Mouse (Mus musculus) urinary bladder, adult 2 months (tissue): ENCODE results near the gene Snx6. TPM values are rescaled to one million over a fixed set of nuclear protein-coding genes. Genes with fewer than 3 reads are reported as not detected.
"Not testable (repeated sequence)": the region's sequence is repeated elsewhere in the genome, so short reads cannot be mapped to it uniquely, and the experiment has no call there.

Experiments
- DNase-seq: peaks from one replicate; pipeline ENCODE4 v3.0.0; 2022; ENCODE audit warnings: low spot score
- polyA plus RNA-seq: library from polyadenylated mRNA; depleted of rRNA; stranded (reverse); fragments of >200 nt; gene quantifications from 2 replicates; pipeline ENCODE4 v1.2.3, GENCODE M21; 2012

The Snx6 gene
- polyA plus RNA-seq, 1 experiment: 68.1 TPM

DNA sequence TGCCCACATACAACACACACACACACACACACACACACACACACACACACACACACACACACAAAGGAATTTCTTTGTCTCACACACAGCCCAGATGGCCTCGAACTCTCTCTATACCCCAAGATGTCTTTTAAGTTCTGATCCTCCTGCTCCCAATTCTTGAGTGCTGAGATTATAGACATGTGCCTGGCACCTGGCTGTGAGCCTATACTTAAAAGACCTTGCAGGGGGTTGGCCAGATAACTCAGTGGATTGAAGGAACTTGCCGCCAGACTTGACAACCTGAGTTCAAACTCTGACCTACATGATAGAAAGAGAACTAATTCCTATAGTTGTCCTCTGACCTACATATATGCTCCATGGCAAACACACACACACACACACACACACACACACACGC lies 8.0 kb upstream of the Snx6 start:
- DNase-seq: no peak

DNA sequence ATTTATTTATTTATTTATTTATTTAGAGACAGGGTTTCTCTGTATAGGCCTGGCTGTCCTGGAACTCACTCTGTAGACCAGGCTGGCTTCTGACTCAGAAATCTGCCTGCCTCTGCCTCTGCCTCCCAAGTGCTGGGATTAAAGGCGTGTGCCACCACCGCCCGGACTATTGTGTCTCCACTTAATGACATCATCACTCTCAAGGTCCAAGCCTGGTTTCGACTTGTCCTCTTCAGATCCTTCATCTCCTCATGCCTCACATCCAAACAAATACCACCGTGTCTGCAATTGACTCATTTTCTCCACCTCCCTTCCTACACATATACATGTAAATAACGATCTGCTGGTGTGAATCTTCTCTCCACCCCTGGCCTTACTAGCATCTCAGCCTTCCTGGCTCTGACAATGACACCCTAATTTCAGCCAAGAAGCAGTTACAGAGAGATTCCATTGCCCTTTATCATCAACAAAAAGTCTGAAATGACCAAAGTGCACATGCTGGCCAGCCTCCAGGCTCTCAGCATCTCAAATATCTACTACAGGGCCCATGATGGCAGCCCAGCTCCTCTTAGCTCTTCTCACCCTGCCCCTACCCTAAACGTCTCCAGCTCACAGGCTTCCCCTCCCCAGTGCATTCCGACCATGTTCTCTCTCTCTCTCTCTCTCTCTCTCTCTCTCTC lies 1.2 kb upstream of the Snx6 start:
- DNase-seq: no peak

DNA sequence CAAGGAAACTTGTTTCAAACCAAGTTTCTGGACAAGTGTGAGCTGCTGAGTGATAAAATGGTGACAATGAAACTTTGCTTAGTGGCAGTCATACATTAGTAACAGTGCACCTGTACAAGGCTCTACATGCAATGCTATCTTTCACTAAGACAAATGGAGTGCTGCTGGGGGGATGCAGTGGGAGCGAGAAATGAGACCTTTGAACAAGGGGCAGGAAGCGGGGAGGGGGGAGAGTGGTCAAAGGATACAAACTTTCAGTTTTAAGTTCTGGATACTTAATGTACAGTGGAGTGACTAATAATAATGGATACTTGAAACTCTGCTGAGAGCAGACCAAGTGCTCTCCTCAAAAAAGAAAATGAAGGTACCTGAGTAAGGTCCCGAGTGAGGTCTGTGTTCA lies 1.1 kb downstream of the Snx6 start:
- DNase-seq: no peak

DNA sequence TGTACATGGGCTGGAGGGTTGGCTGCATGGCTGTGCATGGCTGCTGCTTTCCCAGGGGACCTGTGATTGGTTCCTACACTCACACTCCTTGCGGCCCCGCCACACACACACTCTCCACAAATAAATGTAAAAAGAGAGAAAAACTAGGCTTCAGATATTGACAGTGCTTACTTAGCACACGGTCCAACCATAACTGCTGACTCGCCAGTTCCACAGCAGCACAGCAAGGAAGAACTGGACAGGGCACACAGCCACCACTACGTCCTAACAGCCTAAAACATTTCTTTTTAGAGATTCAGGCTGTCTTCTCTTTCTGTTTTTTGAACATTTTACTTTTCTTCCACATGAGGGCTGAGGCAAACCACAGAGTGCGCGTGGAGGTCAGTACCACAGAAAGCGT lies 4.0 kb downstream of the Snx6 start:
- no peak for DNase-seq

DNA sequence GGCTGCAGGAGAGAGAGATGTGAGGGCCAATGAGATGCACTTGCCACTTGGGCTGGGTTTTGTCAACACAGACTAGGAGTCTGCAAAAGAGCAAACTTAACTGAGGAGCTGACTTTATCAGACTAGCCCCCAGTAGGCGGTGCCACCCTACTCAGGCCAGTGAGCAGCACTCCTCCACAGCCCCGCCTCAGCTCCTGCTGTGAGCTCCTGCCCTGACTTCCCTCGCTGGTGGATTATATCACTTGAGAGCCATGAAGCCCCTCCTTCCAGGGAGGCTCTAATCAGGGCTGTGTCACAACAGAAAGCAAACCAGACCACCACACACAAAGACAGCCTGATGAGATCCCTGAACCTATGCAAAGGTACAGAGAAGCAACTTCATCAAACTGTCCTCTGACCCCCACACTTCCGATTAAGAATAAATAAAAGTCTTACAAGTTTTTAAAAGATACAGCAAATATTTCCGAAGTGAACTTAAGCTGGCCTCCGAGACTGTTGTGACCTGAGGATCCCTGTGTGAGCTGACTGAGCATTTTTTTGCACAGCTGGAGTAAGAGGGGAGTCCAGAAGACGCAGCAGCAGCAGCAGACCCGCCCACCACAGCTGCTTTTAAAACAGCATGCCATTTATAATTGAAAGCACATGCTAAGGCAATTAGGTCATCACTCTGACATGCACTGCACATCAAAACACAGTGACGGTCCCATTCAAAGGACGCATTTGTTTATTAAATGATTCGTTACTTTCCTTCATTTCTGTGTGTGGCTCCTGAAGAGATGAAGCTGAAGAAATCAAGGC lies 6.0 kb downstream of the Snx6 start:
- DNase-seq: peak; percentile 22

DNA sequence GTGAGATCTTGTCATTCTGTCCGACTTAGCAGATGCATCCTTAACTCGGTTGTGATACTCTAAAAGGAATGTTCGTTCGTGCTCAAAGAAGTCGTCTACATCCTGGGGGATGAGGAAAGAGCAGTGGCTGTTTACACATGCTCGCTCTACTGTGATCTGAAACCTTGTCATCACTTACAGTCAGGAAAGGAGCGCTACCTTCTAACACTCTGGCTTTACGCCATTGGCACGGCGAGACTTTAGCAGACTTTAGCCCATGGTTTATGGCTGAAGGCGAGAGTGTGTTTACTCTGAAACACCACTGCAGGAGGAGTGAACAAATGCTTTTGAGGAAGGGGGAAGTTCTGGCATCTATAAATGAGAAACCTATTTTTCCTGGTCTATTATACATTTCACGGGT lies 31.9 kb downstream of the Snx6 start:
- no peak for DNase-seq

DNA sequence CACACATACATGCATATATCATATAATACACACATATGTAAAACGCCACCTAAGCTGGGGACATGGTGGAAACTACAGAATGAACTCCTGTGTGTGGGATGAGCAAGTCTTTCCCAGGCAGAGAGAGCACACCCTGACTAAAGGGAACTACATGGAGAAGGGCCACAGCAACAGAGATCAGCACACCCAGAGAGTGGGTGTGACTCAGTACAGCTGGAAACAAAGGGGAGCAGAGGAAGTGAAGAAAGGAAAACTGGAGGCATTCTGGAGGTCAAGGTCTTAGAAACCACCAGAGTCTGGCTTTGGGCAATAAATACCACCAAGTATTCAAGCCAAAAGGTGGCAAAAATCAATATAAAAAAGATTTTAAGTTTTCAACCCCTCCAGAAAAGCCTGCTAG lies 34.8 kb downstream of the Snx6 start:
- no peak for DNase-seq

DNA sequence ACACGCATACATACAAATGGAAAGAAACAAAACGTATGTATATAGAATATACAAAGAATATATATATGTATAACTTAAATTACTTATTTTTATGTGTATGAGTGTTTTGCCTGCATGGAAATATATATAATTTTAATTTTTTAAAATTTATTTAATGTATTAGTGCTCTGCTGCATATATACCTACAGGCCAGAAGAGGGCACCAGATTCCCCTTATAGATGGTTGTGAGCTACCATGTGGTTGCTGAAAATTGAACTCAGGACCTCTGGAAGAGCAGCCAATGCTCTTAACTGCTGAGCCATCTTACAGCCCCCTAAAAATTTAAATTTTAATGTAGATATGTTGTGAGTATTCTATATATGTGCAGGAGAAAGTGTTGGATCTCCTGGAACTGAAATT lies 36.7 kb downstream of the Snx6 start:
- no peak for DNase-seq

DNA sequence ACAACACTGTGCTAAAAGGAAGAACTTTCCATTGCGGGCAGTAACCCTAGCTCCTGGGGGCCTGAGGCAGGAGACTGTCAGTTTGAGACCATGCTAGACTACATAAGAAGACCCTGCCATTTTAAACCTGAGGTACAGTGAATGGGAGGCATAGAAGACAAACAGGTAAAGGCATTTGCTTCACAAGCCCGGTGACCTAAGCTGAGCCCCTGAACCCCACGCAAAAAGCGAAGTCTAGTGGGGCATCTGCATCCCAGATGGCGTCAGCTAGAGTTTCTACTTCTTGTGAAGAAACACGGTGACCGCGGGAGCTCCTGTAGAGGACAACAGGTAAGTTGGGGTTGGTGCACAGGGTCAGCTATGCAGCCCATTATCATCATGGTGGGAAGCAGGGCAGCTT lies 46.9 kb downstream of the Snx6 start:
- DNase-seq: no peak

DNA sequence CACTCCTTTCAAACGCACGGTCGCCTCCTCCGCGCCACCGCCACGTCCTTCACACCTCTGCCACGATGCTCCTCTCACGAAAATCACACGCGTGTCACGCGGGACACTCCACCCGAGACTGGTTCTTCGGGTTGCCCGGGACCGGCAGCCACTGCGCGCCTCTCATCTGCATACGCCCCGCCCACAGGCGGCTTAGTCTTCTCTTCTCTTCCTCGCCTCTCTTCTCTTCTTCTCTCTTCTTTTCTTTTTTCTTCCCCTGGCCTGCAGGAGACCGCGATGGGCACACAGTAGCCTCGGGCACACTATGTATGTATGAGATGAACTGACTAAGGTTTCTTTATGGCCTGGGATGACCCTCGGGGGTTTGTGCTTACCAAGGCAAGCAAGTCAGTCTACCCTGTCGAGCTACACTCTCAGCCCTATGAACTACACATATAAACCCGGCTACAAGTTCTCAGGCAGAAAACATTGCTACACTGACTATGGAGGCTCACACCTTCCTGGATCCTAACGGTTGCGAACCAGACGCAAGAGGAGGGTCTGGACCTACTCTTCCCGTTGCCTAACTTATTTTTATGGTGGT lies 56.8 kb downstream of the Snx6 start:
- DNase-seq: not testable (repeated sequence)

DNA sequence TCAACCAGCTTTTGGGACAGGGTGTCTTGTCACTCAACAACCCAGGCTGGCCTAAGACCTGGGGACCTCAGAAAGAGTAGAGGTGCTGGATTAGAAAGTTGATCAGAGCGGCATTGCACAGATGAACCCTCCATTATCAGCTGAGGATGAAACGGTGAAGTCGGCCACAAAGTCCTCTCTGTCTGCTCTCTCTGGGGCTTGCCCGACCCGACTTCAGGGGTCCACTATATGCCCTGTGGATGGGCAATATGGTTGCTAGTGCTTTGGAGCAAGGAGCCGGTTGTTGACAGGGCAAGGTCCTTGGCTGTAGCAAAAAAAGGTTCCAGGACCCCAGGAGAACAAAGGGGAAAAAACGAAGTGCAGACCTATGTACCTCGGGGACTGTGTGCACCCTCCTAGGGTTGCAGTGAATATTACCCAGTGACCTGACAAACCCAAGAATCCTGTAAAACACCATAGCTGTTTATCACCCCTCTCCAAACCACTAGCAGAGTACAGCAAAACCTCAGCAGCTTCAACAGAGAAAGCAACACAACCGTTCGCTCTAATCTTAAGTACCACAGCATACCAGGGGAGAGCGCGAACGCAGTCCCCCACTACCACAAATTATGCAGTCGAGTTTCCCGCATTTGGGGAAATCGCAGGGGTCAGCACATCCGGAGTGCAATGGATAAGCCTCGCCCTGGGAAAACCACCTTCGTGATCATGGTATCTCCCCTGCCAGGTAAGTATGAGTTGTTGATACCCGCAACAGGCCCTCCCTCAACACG lies 57.4 kb downstream of the Snx6 start:
- not testable (repeated sequence) for DNase-seq

DNA sequence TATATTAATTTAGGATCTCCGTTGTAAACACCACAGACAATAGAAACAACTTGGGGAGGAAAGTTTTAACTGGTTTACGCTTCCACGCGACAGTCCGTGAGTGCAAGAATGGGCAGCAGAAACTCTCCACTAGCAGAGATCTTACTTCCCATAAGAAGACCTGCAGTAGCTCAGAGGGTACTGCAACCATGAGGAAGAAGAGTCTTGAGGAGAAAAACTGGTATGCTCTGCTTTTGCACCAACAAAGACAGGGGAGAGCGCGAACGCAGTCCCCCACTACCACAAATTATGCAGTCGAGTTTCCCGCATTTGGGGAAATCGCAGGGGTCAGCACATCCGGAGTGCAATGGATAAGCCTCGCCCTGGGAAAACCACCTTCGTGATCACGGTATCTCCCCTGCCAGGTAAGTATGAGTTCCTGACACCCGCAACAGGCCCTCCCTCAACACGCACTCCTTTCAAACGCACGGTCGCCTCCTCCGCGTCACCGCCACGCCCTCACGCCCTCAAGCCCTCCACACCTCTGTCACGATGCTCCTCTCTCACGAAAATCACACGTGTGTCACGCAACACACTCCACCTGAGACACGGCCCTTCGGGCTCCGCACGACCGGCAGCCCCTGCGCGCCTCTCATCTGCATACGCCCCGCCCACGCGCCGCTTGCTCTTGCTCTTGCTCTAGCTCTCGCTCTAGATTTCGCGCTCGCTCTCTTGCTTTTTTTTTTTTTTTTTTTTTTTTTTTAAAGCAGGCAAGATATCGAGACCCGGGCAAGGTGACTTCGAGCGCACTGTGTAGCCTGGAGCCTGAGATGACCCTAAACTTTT lies 61.0 kb downstream of the Snx6 start:
- not testable (repeated sequence) for DNase-seq

DNA sequence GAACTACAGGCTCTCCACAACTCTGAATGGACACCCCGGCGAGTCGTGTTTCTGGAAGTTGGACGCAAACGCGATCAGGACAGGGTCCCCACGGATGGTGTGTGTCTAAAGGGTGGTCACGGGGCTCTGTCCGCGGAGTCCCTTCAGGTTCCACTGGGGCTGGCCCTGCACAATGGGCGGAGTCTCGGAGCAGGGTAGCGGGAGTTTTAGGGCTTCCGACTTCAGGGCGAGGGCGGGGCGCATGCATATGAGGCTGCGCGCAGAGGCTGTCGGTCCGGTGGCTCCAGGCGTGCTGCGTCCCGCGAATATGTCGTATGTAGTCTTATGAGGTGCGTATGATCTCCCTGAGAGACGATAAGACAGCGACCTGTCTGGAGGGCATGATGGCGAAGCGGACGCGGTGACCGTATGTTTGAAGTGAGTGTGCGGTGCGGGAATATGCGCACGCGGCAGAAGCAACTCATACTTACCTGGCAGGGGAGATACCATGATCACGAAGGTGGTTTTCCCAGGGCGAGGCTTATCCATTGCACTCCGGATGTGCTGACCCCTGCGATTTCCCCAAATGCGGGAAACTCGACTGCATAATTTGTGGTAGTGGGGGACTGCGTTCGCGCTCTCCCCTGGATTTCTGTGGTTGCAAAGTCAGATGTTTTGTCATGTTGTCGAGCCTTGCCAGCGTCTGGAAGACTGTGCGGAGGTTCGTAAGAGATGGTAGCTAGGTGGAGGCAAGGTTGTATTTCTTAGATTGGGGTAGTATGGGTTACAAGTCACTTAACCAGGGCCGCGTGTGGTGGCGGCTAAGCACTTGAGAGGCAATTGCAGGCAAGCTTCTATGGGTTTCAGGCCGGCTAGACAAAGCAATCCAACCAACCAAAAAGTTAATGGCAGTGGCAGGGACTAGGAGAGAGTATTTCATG lies 66.1 kb downstream of the Snx6 start:
- not testable (repeated sequence) for DNase-seq

DNA sequence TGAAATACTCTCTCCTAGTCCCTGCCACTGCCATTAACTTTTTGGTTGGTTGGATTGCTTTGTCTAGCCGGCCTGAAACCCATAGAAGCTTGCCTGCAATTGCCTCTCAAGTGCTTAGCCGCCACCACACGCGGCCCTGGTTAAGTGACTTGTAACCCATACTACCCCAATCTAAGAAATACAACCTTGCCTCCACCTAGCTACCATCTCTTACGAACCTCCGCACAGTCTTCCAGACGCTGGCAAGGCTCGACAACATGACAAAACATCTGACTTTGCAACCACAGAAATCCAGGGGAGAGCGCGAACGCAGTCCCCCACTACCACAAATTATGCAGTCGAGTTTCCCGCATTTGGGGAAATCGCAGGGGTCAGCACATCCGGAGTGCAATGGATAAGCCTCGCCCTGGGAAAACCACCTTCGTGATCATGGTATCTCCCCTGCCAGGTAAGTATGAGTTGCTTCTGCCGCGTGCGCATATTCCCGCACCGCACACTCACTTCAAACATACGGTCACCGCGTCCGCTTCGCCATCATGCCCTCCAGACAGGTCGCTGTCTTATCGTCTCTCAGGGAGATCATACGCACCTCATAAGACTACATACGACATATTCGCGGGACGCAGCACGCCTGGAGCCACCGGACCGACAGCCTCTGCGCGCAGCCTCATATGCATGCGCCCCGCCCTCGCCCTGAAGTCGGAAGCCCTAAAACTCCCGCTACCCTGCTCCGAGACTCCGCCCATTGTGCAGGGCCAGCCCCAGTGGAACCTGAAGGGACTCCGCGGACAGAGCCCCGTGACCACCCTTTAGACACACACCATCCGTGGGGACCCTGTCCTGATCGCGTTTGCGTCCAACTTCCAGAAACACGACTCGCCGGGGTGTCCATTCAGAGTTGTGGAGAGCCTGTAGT lies 76.4 kb downstream of the Snx6 start:
- DNase-seq: not testable (repeated sequence)

DNA sequence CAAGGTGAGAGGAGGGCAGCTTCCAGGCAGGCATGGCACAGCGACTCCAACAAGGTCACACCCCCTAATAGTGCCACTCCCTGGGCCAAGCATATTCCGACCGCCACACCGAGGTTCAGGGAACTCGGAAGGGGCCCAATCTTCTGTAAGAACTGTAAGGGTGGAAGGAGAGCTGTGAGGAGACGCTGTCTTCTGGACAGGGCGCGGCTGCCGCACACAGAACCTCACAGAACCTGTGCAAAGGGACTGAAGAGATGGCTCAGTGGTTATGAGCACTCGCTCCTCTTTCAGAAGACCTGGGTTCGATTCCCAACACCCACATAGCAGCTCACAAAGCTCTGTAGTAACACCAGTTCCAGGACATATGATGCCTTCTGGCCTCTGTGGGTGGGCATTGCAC lies 78.0 kb downstream of the Snx6 start:
- not testable (repeated sequence) for DNase-seq

DNA sequence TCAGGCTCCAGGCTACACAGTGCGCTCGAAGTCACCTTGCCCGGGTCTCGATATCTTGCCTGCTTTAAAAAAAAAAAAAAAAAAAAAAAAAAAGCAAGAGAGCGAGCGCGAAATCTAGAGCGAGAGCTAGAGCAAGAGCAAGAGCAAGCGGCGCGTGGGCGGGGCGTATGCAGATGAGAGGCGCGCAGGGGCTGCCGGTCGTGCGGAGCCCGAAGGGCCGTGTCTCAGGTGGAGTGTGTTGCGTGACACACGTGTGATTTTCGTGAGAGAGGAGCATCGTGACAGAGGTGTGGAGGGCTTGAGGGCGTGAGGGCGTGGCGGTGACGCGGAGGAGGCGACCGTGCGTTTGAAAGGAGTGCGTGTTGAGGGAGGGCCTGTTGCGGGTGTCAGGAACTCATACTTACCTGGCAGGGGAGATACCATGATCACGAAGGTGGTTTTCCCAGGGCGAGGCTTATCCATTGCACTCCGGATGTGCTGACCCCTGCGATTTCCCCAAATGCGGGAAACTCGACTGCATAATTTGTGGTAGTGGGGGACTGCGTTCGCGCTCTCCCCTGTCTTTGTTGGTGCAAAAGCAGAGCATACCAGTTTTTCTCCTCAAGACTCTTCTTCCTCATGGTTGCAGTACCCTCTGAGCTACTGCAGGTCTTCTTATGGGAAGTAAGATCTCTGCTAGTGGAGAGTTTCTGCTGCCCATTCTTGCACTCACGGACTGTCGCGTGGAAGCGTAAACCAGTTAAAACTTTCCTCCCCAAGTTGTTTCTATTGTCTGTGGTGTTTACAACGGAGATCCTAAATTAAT lies 81.5 kb downstream of the Snx6 start:
- peak; percentile 53 for DNase-seq

DNA sequence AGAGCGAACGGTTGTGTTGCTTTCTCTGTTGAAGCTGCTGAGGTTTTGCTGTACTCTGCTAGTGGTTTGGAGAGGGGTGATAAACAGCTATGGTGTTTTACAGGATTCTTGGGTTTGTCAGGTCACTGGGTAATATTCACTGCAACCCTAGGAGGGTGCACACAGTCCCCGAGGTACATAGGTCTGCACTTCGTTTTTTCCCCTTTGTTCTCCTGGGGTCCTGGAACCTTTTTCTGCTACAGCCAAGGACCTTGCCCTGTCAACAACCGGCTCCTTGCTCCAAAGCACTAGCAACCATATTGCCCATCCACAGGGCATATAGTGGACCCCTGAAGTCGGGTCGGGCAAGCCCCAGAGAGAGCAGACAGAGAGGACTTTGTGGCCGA lies 85.0 kb downstream of the Snx6 start:
- not testable (repeated sequence) for DNase-seq
